Mouse (Mus musculus) spleen, postnatal 4 days (tissue): ENCODE measurements around the gene Gde1.
A peak's percentile ranks its signal among the peaks of the same experiment; 100 is the strongest.

Source experiments
- DNase-seq, 2 experiments: peaks; one replicate each; pipeline ENCODE4 v3.0.0; 2022; ENCODE audit warnings: low spot score in 2 of 2

Gde1 gene

DNA sequence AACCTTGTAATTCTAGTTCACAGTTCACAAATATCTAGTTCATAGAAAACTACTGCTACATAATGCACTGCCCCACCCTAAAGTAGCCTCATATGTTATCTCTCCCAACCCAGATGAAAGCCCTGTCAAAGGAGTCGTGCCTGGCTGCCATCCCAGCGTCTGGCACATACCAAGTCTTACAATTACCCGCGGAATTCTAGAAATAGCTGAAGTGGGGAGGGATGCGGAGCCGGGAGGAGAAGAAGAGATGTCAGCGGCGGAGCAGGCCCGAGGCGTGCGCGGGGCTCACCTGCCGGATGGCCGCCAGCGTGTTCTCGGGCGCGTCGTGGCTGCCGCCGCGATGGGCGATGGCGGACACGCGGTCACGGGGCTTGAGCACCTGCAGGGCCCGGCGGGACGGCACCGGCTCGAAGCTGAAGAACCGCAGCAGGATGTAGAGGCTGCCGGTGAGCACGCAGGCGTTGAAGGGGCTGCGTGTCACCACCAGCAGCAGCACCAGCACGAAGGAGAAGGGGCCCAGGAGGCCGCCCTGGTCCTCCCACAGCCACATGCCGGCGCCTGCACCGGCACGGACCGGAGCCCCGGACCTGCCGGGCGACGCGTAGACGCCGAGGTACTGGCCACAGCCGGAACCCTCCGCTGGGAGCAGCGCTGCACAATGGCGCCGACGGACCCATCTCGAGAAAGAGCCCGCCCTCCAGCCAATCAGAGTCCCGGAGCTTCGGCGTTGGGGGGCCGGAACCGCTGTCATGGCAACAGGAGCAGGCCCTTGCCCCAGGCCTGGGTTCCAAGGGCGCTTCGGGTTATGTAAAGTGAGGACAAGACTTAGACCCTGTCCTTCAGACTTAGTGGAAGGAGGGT is at the start of gene Gde1:
Gene Gde1 (minus strand): TSS at position 678 of the 861 bp plus-strand sequence.
- DNase-seq, result peak; percentile 89 to 94

DNA sequence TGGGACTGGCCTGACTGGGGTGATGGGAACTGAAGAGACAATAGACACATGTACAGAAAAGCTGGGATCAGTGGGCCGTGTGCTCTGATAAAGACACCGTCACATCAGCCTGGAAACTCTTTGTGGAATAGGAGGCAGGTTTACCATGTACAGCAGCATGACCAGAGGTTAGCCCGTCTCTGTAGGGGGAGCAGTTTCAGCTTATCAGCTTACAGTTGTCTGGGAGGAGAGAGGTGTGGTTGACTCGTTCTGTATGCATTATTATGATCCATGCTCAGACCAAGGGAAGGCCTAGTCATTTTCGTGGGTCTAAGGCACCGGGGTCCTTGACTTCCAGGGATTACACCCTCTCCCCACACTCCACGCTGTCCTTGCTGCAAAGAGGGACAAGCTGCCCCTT is 46.0 kb upstream of the Gde1 start:
- no peak for DNase-seq

DNA sequence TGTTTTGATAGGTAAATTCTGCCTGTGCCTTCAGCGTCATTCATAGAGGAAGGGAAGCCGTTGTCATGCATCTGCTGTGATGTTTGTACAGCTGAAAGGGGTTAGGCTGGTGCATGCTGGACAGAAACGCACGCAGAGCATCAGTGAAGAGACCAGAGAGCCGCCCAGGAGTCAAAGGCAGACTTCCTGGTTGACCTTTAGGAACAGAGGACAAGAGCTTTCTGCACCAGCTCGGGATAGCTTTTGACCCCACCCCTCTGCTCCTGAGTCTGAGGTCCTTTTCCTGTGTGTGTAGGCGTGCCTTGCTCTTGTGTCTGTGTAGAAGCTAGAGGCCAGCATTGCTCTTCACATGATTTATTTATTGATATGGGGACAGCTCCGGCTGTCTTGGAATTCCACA is 44.1 kb upstream of the Gde1 start:
- no peak for DNase-seq

DNA sequence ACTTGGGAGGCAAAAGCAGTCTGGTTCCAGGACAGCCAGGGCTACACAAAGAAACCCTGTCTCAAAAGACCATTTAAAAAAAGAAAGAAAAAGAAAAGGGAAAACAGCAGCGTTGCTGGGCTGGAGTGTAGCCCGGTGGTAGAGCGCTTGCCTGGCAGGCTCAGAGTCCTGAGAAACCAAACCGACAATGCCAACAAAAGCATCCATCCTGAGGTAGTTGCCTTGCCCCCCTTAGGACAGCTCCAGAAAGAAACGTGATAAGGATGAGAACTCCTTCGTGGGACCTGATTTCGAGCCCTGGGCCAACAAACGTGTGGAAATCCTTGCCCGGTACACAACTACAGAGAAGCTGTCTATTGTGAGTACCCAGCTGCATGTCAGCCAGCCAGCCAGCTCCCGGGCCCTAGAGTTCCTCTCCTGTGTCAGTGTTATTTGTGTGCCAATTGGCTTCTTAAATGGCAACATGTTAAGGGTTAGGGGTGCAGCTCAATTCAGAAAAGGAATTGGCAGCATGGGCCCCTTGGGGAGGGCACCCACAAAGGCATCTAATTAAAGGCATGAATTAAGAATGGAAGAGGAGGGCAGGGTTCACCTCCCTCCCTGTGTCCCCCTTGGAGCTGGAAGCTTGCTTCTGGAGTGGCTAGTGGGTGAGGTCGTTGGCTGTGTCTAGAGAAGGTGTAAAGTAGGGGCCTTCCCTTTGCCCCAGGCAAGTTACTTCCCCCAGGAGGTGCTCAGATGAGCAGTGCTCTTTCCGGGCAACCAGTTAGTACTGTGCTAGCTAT is 42.5 kb upstream of the Gde1 start:
- DNase-seq, result no peak

DNA sequence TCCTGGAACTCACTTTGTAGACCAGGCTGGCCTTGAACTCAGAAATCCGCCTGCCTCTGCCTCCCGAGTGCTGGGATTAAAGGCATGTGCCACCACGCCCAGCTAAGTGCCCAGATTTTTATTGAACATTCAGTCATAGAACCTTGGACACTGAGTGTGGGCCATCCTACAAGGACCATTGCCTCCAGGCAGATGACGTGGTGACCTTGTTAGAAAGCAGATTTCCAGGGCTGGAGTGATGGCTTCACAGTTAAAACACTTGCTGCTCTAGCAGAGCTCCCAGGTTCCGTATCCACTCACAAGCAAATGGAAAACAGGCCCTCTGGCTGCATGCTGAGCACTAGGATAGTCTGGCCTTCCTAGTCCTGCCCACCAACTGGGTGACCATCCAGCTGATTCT is 39.2 kb upstream of the Gde1 start:
- no peak for DNase-seq

DNA sequence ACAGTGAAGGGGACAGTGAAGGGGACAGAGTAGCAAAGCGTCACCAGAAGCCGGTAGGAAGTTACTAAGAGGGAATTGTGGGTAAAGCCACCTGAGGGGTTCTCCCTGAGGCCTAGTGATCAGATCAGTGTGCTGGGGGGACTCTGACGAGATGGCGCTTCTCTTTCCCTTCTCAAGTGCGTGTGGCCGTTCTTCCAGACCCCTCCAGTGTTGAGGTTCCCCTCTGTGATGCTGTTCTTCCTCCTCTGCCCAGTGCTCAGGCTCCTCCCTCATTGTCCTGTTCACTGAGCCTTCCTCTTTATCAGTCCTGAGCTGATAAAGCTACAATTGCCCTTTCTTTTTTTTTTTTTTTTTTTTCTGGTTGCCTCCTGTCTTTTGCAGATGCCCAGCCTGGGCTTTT is 36.7 kb upstream of the Gde1 start:
- no peak for DNase-seq

DNA sequence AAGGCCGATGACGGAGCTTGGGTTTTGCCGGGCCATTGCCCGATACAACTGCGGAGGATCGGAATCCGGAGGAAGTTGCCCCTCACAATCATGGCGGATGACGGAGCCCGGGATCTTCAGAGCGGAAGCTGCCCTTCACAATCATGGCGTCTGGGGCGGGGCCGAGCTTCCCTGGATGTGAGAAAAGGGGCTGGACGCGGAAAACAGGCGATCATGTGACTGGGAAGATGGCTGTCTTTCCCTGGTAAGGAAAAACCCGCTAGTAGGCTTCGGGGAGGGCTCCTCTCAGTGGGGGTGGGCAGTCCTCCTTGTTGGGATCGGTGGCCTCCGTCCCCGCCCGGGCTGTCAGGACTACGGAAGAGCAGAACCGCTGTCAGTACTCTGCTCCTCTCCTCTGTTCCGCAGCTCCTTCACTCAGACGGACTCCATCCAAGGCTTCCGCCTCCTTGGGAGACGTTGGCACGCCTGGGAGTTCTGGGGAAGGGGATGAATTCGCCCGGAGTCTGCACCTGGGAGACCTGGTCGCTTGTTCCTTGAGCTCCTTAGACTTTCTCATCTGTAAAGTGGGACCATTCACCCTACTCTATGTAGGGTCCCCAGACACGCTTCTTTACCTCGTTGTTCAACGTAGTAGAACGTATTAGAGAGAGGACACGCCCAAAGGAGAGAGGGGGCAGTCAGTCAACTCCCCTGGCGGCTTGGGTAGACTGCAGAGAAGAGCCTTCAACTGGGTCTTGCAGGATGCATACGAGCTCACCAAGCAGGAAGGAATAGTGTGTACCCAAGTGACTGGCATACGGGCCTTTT is 35.2 kb upstream of the Gde1 start:
- DNase-seq, result peak; percentile 91 to 94

DNA sequence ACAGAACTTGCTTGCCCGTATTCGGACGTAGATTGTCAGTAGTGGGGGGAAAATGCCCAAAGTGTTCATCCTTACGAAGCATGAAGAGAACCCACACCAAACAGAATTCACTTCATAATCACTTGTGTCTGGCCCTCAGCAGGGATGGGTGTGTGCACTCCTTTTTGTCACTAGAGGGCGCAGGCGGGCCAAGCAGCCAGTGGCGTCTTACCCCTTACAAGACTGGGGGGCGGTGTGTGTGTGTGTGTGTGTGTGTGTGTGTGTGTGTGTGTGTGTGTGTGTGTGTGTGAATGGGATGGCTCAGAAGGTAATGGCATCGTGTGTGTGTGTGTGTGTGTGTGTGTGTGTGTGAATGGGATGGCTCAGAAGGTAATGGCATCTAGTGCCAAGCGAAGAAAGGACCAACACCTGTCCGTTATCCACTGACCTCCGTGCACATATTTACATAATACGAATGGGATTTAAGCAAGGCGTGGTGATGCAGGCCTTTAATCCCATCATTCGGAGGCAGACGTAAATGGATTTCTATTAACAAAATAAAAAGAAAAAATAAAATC is 34.5 kb upstream of the Gde1 start, which contains the start of gene Vps35l:
Gene Vps35l (plus strand): TSS at position 252 of the 557 bp plus-strand sequence.
- DNase-seq, result peak; percentile 78 to 91

DNA sequence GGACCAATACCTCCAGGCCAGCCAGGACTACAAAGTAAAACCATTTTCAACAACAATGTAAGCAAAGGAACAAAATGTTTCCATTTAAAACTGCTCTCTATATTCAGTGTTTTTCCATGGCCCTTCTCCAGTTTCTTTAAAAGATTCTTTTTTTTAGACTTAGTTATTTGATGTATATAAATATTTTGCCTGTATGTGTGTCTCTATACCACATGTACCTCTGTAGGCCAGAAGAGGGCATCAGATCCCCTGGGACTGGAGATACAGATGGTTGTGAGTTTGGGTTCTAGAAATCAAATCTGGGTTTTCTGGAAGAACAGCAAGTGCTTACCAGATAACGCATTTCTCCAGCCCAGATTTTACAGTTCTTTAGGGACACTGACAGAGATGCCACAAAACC is 33.2 kb upstream of the Gde1 start:
- no peak for DNase-seq

DNA sequence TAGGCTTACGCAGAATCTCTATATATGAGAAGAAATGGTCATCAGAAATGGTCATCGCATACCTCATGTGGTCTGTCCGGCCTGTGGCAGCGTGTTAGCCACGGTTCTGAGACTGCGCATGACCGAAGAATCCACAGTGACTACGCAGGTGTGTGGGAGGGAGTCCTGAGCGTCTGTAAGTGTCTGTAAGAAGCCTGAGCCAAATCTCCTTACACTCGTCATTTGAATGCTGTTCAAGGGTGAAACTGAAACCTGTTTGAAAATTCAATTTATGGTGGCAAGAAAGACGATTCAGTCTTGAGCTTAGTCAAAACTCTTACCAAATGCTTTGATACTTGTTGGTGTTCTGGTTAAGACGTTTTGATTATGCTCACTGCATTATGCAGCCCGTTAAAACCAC is 27.6 kb upstream of the Gde1 start:
- DNase-seq, result no peak

DNA sequence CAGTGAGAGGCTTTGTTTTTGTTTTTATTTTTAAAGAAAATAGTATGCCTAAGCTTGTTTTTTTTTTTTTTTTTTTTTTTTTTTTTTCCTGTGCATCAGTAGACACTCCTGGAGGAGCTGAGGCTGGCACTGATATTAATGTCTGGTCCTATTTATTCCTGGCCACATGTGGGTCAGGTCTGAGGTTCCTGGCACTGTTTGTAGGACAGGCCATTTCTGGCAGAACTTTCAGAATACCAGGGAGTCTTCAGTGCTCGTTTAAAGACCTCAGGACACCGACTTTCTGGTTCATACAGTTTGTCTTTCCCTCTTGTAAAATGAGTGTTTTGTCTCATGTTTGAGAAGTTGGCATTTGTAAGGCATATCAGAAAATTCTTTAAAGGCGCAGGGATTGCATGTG is 26.2 kb upstream of the Gde1 start:
- no peak for DNase-seq

DNA sequence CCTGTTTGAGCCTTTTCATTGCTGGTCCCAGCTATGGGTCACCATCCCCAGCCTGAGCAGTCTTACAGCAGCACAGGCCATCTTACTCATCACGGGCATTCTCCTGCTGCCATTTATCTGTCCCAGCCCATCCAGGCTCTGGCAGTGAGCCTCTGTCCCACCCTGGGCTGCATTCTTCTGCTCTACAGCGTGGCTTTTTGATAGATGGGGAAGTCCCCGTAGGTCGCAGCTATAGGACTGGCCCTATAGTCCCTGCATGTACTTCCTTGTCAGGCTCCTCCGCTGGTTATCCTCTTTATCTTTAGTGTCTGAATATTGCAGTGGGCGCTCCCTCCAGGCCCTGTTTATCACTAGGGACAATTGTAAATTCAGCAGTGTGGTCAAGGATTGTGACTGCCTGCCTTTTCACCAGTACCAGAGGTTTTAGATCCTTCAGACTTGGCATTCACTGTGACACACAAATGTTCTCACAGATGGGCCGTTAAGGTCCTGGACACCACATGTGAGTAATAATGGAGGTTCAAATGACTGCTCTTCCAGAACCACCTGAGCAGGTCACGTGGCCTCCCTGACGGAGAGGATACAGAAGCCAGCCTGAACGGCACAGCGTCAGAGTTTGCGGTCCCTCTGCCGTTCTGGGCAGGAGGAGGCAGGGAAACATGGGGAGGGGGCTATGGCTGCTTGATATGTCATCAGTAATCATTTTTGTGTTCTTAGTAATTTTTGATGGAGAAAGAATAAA is 23.4 kb upstream of the Gde1 start:
- no peak for DNase-seq

DNA sequence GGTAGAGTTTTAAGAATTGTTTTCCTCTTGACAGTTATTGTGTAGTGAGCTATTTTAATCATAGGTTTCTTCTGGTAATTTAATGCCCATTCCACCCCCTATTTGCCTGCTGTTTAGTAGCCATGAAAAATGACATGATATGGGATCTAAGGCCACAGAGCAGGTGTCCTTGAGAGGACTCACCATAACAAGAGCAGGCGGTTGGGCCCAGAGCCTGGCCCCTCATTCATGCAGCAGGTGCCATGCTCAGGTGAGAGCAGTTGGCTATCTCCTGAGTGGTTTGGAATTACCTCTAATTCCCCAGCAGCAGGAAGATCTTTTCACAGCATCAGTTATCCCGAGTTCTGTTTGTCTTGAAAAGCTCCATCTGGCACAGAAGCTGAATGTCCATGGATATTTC is 19.9 kb upstream of the Gde1 start:
- DNase-seq, result no peak

DNA sequence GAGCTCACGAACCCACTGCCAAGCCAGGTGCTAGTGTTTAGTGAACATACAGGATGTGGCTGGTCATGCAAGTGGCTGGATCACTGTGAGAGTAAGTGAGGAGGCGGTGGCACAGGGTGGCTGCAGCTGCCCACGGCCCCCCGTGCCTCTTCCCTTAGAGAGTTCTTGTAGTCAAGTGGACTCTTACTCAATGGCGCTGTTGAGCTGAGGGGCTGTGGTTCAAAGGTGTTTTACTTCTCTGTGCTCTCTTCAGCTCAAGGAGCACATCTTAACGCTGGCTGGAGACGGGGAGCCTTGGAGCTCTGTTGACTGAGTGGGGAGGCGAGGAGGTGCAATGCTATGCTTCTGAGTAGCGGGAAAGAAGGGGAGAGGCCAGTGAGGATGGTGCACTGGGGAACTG is 18.3 kb upstream of the Gde1 start:
- DNase-seq, result no peak

DNA sequence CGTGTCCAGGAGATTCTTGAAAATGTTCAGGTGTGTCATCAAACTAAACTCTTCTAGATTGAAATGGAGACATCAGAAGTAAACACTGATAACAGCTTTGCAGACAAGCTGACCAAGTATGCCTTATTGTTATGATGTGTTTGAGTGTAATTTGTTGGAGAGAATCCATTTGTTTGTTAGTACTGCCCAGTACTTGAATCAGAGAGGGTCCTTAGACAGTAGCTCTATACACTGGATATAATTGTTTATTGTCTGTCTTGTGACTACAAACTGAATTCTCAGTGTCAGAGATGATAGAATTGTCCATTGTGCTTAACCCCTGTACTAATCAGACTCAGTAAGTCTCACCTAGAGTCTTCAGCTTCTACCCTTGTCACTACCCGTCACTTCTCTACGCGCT is 12.5 kb upstream of the Gde1 start:
- DNase-seq, result no peak

DNA sequence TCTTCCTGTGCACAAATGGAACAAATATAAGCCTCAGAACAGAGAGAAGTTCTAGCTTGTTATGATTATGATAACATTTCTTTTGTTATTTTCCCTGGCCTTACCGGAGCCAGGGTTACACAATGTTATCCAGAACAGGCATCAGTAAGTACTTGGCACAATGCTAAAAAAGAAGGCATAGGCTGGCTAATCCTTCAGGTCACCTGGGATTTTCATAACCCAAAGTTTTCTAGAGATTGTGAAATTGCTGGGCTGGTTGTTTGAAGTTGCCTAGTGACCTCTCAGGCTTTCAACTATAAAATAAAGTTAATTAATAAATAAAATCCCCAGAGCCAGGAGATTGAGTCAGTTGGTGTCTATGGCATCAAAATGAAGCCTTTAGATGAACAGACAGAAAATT is 9.3 kb upstream of the Gde1 start:
- DNase-seq, result no peak

DNA sequence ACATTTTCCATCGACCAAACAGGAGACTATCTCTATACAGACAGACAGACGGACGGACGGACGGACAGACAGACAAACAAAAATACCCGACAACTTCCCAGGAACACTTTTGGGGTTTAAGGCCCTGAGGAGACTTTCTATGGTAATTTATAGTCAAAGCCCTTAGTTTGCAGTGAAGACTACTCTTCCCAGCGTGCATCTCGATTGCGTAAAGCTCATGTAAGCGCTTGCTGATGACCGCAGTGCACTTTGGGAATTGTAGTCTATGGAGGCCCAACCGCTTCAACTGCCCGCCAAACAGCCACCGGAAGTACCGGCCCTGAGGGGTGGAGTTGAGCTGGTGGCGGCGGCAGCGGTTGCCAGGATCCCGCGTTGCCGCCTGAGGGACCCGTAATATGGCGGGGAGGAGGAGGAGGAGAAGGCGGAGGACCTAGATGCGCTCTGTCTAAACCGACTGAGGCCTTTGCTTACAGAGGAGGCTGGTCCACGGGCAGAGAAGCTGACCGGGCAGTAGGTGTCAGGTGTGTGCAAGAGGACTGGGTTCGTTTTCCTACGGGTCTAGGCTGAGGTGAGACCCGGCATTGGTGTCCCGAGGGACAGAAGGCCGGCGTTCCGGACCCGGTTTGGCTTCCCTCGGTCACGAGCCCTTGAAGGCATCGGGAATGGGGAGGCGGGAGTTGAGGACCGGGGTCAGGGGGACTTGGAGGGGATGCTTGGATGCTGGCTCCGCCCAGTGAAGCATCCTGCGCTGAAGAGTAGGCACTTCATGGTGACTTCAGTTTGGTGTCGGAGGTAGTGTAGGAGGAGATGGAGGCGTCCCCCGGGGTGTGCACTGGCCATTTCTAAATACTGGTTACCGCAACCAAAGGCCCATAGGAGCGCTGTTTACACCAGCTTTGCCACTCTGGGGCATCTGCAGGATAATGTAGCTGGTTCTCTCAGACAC is 6.9 kb upstream of the Gde1 start, which contains the start of gene Ccp110:
Gene Ccp110 (plus strand): TSS at position 325 of the 946 bp plus-strand sequence.
- DNase-seq, result peak; percentile 91 to 93

DNA sequence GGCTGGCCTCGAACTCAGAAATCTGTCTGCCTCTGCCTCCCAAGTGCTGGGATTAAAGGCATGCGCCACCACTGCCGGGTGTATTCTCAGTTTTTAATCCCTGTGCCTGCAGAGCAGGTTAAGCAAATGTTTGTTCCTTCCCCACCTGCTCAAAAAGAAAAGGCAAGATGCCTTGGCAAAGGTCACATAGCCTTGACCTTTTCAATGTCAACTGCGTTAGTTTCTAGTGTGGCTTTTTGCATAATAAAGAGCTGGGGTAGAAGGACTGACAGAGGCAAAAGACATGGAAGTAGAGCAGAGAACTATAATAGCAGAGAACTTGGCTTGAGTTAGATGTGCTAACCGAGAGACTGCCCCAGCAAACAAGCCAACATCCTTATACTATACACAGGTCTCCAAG is 5.2 kb upstream of the Gde1 start:
- no peak for DNase-seq

DNA sequence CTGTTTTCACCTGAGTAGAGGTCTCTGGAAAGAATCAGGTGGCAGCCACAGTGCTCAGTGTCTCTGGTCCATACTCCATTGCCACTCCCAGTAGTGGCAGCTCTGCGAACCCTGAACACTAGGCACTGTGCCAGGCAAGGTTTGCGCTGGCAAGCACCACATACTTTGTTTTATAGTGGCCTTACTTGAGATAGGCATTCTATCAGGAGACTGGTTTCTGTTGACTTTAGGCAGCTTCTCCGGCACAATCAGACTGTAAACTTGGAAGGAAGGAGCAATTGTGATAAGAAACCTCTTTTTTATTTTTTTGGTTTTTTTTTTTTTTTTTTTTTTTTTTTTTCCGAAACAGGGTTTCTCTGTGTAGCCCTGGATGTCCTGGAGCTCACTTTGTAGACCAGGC is 2.4 kb upstream of the Gde1 start:
- no peak for DNase-seq

DNA sequence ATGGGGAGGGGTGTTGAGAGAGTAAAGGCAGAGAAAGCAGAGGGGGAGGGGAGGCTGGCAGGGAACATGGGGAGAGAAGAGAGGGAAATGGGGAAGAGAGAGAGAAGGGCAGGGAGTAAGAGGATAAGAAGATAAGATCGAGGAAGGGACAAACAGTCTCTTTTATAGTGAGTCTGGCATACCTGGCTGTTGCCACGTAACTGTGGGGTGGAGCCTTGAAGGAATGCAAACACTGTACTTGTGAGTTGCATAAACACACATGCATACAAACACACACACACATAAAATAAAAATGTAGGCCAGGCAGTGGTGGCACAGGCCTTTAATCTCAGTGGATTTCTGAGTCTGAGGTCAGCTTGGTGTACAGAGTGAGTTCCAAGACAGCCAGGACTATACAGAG is 1.6 kb upstream of the Gde1 start:
- DNase-seq, result no peak
